Mouse (Mus musculus): ENCODE measurements around the gene Tppp3.

DNA sequence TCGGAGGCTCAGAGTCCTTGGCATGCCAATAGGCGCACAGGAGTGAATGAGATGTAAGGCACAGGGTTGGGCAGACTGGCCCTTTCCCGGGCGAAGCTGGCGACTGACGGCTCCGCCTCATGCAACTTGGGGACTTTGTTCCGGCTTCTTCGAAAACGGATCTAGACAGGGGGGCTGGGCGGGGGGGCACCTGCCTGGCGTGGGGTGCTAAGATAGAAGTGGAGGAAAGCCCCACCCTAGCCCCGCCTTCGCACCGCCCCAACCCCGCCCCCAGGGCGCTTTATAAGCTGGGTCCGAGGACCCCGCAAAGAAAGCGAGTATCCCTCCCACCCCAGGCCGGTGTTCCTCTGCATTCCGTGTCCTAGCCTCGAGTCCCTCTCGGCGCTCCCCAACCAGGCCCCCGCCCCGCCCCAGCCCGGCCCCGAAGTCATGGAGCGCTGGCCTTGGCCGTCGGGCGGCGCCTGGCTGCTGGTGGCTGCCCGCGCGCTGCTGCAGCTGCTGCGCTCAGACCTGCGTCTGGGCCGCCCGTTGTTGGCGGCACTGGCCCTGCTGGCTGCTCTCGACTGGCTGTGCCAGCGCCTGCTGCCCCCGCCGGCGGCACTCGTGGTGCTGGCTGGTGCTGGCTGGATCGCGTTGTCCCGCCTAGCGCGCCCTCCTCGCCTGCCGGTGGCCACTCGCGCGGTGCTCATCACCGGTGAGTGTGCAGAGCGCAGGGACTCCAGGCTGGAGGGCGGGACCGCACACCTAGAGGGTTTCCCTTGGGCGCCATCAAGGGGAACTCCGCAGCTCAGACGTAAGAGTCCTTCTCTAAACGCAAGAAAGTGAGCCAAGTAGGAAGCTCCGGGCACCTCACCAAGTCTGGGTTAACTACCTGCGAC is 47.3 kb upstream of the Tppp3 start, which contains the start of gene Hsd11b2:
- TF ChIP-seq POLR2A (IDR thresholded peaks at IDR 0.05; ENCODE audit: insufficient read length, low read depth) (peak; percentile 35), POLR2AphosphoS2 (IDR thresholded peaks at IDR 0.05; ENCODE audit: insufficient read length, low read depth) (no peak), TCF12 (IDR thresholded peaks at IDR 0.05; ENCODE audit: insufficient read depth, poor library complexity, severe bottlenecking) (no peak), MYOD1 (IDR thresholded peaks at IDR 0.05; ENCODE audit: control insufficient read depth in 1 of 3, insufficient read length in 2 of 3, low read depth in 2 of 3) (peak in 2 of 3 experiments; percentile 83 to 90), MAX (IDR thresholded peaks at IDR 0.05; ENCODE audit: low read depth) (no peak), TCF3 (IDR thresholded peaks at IDR 0.05; ENCODE audit: insufficient read length, low read depth) (peak; percentile 48), CEBPB (IDR thresholded peaks at IDR 0.05; ENCODE audit: insufficient read depth, poor library complexity, severe bottlenecking) (no peak)
